Mouse (Mus musculus): ENCODE measurements around the gene Olfr1344.

DNA sequence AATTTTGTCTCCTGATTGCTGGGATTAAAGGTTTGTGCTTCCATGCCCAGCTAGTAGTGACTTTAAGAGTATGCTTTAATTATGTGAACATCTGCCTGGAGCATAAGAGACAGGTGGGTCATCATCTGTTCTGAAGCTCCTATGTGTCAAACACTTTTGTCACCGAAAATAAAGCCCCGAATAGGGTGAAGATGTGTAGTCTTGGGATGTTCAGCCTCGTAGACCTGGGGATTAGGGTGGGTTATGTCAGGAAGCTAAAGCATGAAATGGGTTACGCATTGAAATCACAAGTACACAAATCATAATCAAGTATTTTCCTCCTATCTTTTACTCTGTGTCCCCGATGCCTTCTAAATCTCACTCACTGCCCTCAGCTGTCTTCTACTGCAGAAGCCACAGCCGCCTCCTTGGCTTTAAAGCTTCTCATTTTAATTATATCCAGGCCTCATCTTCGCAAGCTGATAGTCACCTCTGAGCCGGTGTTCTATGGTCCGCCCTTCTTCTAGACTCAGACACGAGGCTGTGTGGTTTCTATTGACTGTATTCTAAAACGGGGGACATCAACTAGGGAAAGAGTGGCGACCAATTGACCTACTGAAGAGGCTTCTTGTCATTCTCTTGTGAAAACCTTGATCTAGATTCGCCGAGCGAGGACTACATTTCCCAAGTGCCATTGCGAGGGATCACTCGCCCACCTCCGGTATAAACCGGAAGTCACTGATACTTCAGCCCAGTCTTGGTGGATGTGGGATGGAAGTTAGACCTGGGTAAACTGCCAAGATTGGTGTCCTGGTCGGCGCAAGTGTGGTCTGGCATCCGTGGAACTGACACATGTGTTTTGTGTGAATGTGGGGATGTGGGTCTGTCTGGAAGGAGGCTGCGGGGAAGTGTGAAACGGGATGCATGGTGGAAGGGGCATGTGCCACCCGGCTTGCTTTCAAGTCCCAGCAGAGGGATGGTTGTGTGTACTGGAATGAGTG lies 40.2 kb upstream of the Olfr1344 start, which contains the start of gene Smim17:
- TF ChIP-seq CTCF (IDR thresholded peaks at IDR 0.05) (no peak), POLR2A (IDR thresholded peaks at IDR 0.05; ENCODE audit: insufficient read depth, low read depth, low read length) (0 out of 2 replicates have a peak, but pooled peaks have one; percentile 24), EP300 (IDR thresholded peaks at IDR 0.05; ENCODE audit: insufficient read depth, low read depth, low read length) (no peak)
